Mouse (Mus musculus): Measurements from ENCODE around the gene Myh14.
"Not testable (repeated sequence)": the region's sequence is repeated elsewhere in the genome, so short reads cannot be mapped to it uniquely, and the experiment has no call there.

Gene Myh14

DNA sequence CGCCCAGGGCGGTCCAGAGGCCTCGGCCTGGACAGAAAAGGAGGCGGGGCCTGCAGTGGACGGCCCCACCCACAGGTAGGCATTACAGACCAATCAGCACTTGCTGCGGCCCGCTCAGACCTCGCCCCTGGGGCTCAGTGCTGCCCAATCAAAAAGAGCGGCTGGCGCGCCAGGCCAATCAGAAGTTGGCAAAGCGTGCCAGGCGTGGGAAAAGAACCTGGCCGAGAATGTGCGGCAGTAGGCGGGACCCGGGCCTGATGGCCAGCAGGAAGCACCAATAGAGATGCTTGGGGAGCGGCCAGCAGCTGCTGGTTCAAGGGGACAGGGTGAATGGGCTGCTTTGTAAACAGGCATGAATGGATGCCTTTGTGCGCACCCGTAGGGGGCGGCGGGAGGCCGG, at the start of gene Myh14:
TSS of gene Myh14 (minus strand) at position 41 of the 400 bp plus-strand sequence.
- peak; percentile 96 for DNase-seq

DNA sequence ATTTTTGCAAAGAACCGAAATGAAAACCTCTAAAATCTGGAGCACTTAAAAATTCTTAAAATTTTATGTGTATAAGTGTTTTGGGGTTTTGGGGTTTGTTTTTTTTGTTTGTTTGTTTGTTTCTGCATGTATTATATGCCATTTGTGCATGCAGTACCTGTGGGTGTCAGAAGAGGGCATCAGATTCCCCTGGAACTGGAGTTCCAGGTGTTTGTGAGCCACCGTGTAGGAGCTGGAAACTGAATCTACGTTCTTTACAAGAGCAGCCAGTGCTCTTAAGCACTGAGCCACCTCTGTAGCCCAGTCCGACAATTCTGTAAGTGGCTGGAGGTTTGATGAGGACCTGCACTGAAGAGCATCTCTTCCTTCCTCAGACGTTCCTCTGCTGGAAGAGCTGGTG, 39.2 kb upstream of the Myh14 start:
- DNase-seq, result no peak

DNA sequence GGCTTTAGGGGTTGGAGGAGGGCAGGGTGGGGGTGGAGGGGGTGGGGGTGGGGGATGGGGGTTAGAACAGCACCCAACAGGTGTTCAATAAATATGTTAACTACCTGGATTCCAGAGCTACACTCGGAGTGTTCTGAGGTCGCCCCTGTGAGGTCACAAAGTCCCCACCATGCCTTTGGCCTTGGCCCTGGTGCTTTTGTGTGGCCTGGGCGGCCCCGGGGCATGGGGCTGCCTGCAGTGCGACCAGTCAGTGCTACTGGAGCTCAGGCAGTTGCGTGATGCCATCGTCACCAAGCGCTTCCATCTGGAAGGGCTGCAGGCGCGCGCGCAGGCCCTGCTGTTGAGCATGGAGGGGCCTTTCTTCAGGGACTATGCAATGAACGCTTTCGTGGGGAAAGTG, 37.9 kb upstream of the Myh14 start, which contains the start of gene Izumo2:
TSS of gene Izumo2 (plus strand) at position 169 of the 400 bp plus-strand sequence.
- DNase-seq, result no peak

DNA sequence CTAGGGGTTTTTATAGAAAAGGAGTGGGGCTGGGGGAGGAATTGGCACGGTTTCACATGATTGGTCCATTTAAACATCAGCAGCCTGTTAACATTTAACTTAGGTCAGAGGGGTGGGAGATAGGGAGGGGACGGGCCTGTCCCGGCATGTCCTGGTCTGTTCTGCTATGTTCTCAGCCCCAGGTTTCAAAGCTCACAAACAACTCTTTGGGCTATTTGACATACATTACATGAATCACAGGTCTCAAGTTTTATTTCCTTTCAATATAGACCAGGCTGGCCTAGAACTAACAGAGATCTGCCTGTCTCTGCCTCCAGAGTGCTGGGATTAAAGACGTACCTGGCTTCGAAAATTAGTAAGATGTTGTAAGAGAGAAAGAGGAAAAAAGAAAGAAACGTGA, 37.5 kb upstream of the Myh14 start:
- DNase-seq, result not testable (repeated sequence)

DNA sequence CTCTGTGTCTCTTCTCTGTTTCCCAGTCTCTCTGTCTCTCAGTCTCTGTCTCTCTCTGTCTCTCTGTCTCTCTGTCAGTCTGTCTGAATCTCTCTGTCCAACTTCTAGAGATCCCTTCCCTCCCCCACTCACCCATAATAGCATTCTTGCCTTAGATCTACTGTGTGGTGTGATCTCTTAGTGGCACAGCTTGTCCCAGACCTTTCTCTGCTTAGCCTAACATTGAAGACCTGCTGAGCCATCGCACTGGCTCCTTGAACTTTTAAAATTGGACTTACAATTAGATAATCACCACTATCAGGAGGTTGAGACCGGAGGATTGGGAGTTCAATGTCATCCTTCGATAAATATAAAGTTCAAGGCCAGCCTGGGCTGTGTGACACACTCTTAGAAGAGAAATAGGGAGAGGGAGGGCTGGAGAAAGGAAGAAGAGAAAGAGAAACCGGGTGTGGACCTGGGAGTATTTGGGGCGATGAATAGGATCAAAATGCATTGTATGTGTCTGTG, 36.6 kb upstream of the Myh14 start:
- DNase-seq, result no peak

DNA sequence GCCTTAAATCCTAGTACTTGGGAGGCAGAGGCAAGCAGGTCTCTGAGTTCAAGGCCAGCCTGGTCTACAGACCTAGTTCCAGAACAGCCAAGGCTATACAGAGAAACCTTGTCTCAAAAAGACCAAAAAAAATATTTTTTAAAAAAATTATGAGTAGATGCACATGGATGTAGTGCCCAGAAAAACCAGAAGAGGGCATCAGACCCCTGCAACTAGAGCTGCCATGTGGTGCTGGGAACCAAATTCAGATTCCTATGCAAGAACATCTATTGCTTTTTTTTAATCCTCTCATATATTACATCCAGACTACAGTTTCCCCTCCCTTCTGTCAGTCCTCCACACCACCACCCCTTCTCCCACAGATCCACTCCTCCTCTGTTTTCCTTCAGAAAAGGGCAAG, 35.7 kb upstream of the Myh14 start:
- DNase-seq, result no peak

DNA sequence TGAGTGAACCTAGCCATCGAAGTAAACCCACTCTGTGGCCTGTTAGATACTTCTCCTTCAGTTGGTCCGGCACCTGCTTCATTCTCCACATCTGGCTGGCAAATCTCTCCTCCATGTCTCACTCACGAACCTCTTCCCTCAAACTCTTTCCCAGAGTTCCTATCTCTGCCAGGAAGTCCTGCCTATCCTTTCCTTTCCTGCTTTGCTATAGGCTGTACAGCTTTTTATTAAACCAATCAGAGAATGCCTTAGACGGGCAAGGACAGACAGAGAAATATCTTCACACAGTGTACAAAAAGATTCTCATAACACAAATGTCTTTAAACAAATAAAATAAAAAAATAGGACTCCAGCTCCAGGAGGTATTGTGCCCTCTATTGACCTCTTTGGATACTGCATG, 34.4 kb upstream of the Myh14 start:
- DNase-seq, result no peak

DNA sequence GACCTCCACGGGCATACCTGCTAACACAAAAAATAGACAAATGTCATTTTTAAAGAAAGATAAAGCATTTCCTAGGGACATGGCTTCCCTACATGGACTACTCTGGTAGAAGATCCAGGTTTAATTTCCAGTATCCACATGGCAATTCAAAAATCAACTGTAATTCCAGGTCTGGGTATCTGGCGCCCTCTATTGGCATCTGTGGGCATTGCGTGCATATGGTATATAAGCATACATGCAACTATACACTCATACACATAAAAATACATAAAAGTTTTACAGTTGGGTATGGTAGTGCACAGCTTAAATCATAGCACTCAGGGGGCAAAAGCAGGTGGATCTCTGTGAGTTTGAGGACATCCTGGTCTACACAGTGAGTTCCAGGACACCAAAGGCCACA, 33.7 kb upstream of the Myh14 start:
- DNase-seq, result no peak

DNA sequence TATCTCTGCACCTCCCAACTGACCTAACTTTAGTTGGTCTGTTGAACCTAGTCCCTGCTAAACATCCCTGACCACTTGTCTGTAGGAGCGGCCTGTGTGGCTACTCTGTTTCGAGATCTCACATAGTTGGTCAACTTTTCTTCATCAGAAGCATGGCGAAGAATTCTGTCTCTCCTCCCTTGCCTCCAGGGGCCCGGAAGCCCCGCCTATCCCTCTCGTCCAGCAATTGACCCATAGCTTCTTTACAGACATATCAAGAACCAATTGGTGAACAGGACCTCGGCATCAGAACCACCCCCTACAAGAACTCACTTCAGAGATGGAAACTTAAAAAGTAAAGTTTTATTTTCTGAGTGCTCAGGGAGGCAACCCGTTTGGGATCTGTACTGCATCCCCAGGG, 32.3 kb upstream of the Myh14 start:
- DNase-seq, result no peak

DNA sequence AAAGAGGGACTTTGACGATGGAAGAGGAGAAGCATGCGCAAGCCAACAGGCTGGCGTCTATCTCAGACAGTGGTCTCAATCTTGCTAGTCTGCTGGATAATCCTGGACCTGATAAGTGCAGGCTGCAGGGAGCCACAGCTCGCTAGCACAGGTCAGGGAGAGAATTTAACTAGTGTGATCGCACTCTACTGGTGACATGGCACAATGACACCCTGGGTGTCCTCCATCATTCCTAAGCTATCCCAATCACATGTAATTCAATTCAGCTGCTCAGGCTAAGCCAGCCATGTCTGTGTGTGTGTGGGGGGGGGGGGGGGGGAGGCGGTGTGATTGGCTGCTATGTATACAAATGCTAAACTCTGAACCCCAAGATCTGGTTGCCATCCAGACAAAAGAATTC, 31.3 kb upstream of the Myh14 start:
- DNase-seq, result peak; percentile 20

DNA sequence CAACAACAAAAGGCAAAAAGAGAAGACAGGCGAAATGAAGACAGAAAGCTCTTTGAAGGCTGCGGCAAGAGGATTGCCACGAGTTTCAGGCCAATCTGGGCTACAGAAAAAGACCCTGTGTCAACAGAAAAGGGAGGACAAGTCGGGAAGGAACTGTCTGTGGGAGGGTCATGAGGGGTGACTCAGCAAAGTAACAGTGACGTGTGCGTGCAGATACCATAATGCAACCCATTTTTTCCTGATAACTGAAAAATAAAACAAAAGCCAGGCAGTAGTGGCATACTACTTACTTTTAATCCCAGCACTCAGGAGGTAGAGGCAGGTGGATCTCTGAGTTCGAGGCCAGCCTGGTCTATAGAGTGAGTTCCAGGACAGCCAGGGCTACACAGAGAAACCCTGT, 27.3 kb upstream of the Myh14 start:
- DNase-seq, result no peak

DNA sequence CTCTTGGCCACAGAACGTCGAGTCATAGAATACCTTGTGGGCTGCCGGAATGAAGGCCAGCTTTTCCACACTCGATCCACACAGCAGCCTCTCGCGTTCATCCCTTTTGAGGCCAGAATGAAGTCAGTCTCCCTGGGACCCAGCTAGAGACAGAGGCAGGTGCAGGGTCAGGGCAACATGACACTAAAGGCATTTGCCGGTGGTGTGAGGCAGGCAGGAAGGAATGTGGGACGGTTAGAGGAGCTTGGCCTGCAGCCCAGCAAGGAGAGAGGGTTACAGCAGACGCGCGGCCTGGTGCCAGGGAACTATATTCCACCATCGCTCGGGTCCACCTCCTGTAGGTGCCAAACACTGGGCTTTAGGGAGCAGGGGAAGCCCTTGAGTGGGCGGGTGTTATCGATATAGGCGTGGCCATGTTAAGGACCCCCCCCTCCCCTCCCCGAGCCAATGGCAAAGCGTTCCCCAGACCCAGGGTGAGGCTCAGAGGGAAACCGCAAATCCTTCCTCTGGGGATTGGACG, 26.6 kb upstream of the Myh14 start:
- DNase-seq, result peak; percentile 75

DNA sequence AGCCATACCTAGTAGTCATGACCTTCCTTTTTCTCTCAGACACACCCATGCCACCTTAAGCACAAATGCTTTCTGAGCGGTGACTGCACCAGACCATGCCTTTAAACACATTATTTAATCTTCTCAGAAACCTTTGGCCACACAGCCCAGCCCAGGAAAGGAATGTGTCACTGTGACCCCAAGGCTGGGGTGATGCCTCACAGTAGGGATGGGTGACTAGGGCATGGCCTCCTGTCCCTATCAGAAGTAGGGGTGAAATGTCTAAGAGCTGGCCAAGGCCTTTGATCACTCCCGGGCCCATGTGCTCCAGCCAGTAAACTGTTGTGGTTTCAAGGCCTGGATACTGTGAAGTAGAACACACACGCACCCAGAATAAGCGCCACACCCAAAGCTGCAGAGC, 24.6 kb upstream of the Myh14 start:
- DNase-seq, result no peak

DNA sequence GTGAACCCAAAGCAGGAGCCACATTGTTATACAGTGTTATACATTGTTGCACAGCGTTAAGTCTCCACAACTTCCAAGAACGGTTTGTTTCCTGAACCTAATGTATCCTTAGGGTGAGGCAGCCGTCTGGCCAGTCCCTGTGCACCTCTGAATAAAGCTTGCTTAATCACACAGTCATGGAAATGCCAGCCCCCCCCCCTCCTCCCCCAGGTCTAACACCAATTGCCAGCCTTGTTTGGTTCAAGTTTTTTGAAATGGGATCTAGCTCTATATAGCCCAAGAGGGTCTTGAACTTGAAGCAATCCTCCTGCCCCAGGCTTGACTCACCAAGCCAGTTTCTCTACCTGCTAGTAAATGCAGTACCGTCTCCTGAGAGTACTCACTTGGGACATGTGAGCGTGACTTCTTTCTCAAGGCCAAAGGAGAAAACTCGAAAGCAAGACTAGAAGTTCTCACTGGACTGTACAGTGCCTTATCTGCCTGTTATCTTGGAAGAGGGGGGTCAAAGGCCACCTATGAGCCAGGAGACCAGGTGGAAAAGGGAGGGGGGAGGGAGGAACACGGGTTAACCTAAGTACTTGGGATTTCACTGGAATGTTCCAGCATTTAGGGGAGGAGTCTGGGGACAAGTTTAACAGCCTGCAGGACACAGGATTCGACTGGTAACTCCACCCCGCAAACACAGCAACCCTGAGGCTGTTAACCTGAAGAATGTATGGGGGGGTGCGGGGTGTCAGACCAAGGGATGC, 23.0 kb upstream of the Myh14 start:
- no peak for DNase-seq

DNA sequence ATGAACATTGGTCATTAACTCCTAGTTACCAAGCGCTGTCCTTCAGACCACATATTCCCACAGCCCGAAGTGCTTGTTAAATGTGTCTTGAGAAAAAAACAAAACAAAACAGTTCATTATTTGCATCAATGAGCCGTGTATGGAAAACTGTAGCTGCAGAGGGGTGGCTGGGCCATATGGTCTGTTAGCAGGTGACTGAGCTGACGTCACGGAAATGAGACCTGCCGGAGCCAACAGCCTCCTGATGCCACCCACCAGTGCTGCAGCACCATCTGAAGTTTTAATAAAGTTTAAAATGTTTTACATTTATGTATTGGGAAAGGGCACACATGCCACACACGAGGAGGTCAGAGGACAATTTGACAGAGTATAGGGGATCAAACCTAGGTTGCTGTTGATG, 18.7 kb upstream of the Myh14 start:
- DNase-seq, result no peak

DNA sequence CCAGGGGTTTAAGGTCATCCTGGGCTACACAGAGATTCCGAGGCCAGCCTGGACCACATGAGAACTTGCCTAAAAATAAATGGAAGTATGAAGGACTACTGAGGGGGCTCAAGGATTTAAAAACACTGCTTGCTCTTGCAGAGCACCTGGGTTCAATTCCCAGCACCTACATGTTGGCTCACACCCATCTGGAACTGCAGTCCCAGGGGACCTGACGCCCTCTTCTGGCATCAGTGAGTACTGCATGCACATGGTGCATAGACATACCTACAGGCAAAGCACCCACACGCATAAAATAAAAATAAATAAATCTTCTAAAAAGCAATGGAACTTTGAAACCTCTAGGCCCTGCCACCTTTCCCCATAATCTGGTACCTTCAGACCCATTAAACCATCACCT, 18.2 kb upstream of the Myh14 start:
- DNase-seq, result no peak

DNA sequence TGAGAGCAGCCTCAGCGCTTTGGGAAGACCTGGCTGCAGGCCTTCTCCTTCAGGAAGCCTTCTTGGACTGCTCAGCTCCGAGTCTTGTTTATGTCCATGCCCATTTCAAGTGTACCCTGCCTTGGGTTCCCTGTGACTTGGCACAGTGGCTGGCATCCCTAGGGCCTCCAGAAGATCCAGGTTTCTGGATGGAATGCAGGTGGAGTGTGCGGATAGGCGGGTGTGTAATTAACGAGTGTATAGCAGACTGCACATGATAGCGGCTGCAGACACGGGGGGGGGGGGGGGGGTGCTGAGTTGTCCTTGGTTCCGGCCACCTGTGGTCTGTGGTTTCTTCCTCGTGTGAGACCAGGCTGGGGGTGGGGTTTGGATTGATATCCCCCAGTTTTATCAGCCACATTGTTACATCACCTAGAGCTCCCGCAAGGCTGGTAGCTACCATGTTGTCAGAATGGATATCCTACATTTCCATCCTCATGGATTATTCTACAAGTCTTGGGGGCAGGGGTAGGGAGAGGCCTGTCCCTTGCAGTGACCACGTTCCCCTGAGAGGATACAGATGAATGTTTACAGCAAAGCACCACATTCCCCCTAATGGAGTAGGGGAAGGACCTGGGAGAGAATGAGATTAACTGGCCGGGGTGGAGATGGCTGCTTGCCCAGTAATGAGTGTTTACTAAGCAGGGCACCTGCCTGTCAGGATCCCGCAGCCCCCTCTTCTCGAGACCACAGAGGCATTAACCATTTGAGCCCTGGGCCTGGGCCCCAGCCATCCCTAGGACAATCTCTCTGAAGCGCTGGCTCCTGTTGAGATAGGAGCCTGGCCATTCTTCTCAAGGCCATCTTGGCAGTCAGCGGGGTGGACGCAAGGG, 15.1 kb upstream of the Myh14 start:
- no peak for DNase-seq

DNA sequence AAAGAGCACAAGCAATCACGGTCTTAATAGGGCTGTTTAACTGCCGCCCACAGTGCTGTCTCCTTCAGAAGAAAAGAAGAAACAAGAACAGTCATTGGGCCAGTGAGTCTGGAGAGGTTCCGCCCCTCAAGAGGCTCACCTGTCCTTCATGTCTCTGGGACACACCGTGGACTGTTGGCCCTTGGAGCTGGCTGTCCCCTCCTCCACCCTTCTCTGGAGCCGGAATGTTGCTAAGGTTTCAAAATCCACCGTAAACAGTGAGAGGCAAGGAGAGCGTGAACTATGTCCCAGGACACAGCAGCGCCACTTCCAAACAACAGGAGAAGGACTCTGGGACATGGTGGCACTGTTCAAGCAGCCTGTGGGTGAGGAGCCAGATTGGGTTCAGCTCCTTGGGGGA, 13.0 kb upstream of the Myh14 start:
- peak; percentile 83 for DNase-seq

DNA sequence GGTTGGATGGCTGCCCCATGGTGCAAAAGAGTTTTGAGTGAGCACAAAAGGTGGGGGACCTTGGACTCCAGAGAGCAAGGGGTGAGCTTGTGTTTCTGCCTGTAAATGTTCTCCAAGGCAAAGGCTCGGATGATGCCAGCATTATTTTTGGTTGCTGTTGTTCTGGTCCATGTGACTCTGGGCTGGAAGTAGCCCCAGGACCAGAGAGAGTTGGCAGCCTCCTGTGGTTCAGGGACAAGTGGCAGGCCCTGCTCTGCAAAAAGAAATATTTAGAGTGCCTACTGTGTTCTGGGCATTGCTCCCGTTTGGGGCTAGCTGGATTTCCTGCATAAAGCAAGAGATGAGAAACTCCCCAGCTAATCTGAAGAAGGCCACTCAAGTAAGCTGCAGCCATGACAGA, 6.0 kb upstream of the Myh14 start:
- DNase-seq, result peak; percentile 68

DNA sequence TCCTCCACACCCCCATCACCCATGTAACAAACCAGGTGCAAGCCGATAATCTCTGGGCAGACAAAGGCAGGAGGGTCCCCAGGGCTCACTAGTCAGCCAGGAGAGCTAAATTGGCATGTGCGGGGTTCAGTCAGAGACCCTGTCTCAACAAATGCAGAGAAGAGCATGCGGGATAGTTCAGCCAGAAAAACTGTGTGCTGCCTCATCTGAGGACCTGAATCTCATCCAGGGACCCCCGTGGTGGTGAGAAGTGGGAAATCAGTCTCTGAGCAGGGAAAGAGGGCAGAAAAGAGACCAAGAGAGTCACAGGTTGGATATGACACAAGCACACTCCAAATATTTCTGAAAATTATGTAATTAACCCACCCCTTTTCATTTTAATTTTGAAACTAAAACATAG, 5.5 kb upstream of the Myh14 start:
- no peak for DNase-seq

DNA sequence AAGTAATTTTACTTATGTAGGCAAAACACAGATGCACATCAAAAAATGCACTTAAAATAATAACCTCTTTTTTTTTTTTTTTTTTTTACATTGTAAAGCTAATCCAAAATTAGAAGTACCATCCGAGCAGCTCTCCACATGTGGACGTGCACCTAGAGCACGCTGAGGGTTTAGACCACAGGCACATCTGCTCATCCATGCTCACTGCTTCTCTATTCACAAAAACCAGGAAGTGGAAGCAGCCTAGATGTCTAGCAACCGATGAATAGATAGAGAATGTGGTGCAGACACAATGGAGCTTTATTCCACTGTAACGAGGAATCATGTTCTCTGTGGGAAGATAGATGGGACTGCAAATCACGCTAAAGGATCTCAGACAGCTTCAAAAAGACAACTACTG, 4.5 kb upstream of the Myh14 start:
- DNase-seq, result no peak

DNA sequence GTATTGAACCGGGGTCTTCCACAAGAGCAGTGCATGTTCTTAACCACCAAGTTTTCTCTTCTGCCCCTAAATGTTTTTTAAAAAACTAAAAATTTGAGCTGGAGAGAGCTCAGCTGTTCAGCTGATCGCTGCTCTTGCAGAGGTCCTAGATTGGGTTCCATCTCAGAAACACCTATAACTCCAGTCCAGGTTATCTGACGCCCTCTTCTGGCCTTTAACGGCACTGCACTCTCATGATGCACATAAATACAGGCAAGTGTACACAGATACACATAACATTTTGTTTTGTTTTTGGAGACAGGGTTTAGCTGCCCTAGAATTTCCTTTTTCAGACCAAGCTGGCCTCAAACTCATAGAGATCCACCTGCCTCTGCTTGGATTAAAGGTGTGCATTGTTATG, 3.9 kb upstream of the Myh14 start:
- no peak for DNase-seq

DNA sequence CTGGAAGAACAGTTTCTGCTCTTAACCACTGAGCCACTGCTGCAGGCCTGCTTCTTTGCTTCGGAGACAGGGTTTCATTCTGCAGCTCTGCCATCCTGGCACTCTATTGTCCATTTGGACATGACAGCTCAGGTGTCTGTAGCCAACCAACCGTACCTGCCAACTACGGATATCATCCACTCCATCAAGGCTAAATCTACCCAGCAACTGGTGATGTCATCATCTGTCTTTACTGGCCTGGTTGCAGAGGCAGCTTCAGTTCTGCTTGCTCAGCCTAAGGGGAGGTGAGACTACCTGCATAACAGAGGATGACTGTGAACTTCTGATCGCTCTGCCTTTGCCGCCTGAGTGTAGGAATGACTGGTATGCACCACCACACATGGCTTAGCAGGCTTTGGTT, 1.6 kb upstream of the Myh14 start:
- DNase-seq, result peak; percentile 62

DNA sequence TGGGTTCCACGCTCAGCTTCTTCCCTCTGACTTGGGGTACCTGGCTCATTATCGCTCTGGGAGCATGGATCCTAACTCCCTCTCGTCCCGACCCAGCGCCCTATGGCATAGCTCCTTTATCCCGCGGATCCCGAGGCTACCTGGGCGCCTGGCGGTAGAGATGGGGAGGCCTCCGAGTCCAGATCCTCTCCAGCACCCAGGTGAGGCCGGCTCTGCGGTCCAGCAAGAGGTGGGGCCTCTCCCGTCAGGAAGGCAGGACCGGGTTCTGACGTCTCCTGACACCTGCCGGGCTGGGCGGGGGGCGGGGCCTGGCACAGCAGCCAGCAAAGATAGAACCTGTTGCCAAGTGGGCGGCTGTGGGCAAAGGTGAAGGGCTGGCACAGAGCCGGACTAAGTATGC, 1.5 kb downstream of the Myh14 start:
- DNase-seq, result peak; percentile 57
